ENCODE assay signal across 24 mouse cellular contexts in genomic region chr1:106059516-106060277, GRCm38 (mm10).
DNase-seq lines count a peak whose midpoint lies in the region; ATAC-seq and TF ChIP-seq lines count a peak whose summit lies in the region.
"Had no signal": no experiment of that assay in that cellular context is flagged by ENCODE, and none has a peak within 500 bp of the region (broad histone marks: within the 10 kb centered on the region; RNA-seq: fewer than 3 reads in every experiment).

No protein-coding gene starts in this region.

- no peaks in the 10 kb centered on the region for H3K36me3 ChIP-seq in intestine, embryonic 14.5 days (ENCODE audit: control insufficient read depth, insufficient read depth, low read length)
- no peaks in the 10 kb centered on the region for H3K36me3 ChIP-seq in intestine, embryonic 16.5 days (ENCODE audit: control insufficient read depth, insufficient read depth, low read length)
- no peaks in the 10 kb centered on the region for H3K36me3 ChIP-seq in liver, embryonic 11.5 days (ENCODE audit: control insufficient read depth, insufficient read depth, low read length)
- H3K36me3 ChIP-seq in liver, postnatal 0 days (replicated peaks; ENCODE audit: insufficient read depth, low read length), result no peaks in the 10 kb centered on the region
- no peaks in the 10 kb centered on the region for H3K36me3 ChIP-seq in ES-Bruce4 (ENCODE audit: control insufficient read depth, insufficient read depth, low read length, poor library complexity, severe bottlenecking)
- H3K36me3 ChIP-seq: embryonic facial prominence, embryonic 13.5 days; forebrain, embryonic 10.5 days; liver, embryonic 15.5 days; neural tube, embryonic 12.5 days had no signal

- no peak for TF ChIP-seq EP300 in liver, postnatal 0 days (IDR thresholded peaks at IDR 0.05; ENCODE audit: low read depth)
- no peak for TF ChIP-seq EP300 in ES-Bruce4 (IDR thresholded peaks at IDR 0.05; ENCODE audit: insufficient read depth, low read depth, low read length)

- no peak overlapping the region for H3K4me3 ChIP-seq in intestine, embryonic 14.5 days (ENCODE audit: low read depth, low read length)
- H3K4me3 ChIP-seq in intestine, embryonic 16.5 days (ENCODE audit: low read length), result no peak overlapping the region
- H3K4me3 ChIP-seq in liver, embryonic 11.5 days (ENCODE audit: low read depth, low read length), result no peak overlapping the region
- H3K4me3 ChIP-seq in liver, postnatal 0 days (ENCODE audit: low read depth, low read length), result no peak overlapping the region
- no peak overlapping the region for H3K4me3 ChIP-seq in ES-Bruce4 (ENCODE audit: low read depth, low read length)
- H3K4me3 ChIP-seq: embryonic facial prominence, embryonic 13.5 days; forebrain, embryonic 10.5 days; liver, embryonic 15.5 days; neural tube, embryonic 12.5 days had no signal

- no peak for TF ChIP-seq CTCF in liver, postnatal 0 days (IDR thresholded peaks at IDR 0.05; ENCODE audit: low read depth)
- TF ChIP-seq CTCF in ES-Bruce4 (IDR thresholded peaks at IDR 0.05; ENCODE audit: low read depth, low read length), result no peak

- no peak for ATAC-seq in intestine, embryonic 14.5 days (replicated peaks; ENCODE audit: low FRiP score, low TSS enrichment, low read depth)
- ATAC-seq in intestine, embryonic 16.5 days, result no peak
- ATAC-seq in liver, embryonic 11.5 days (replicated peaks; ENCODE audit: low FRiP score), result no peak
- ATAC-seq in liver, postnatal 0 days, result no peak
- no peak for ATAC-seq in monocyte, adult 5-6 weeks (replicated peaks; ENCODE audit: insufficient number of reproducible peaks, low FRiP score, low TSS enrichment, poor library complexity, severe bottlenecking)
- ATAC-seq: forebrain, embryonic 16.5 days had no signal

- peak; percentile 10 for DNase-seq in intestine, embryonic 14.5 days (ENCODE audit: low spot score)
- peak; percentile 15 for DNase-seq in liver, embryonic 11.5 days (ENCODE audit: low spot score)
- no peak for DNase-seq in liver, postnatal 0 days
- DNase-seq in adipocyte (ENCODE audit: low spot score), result peak; percentile 53
- no peak for DNase-seq in urinary bladder, adult 2 months (ENCODE audit: low spot score)
- DNase-seq: adrenal gland, adult 2 months; adrenal gland, postnatal 36 days; cerebellum, adult 18-20 months; cerebellum, postnatal 10 days; kidney, adult 9 months; kidney, postnatal 36 days; layer of hippocampus, postnatal 36 days; liver; midbrain, embryonic 14.5 days; right cerebral cortex, postnatal 4 days had no signal

- no peak overlapping the region for H3K27ac ChIP-seq in intestine, embryonic 14.5 days (ENCODE audit: low read depth)
- no peak overlapping the region for H3K27ac ChIP-seq in intestine, embryonic 16.5 days (ENCODE audit: low read length)
- H3K27ac ChIP-seq in liver, embryonic 11.5 days (ENCODE audit: low read depth, low read length), result no peak overlapping the region
- H3K27ac ChIP-seq in liver, postnatal 0 days (ENCODE audit: low read depth), result no peak overlapping the region
- 0 out of 2 replicates have a peak overlapping the region, but pooled peaks have one; percentile 26 for H3K27ac ChIP-seq in ES-Bruce4 (ENCODE audit: insufficient read depth, low read length)
- H3K27ac ChIP-seq: embryonic facial prominence, embryonic 13.5 days; forebrain, embryonic 10.5 days; hindbrain, embryonic 14.5 days; liver, embryonic 15.5 days; neural tube, embryonic 12.5 days had no signal

- H3K4me1 ChIP-seq in intestine, embryonic 14.5 days (replicated peaks; ENCODE audit: control insufficient read depth, insufficient read depth, low read length), result no peaks in the 10 kb centered on the region
- no peaks in the 10 kb centered on the region for H3K4me1 ChIP-seq in intestine, embryonic 16.5 days (ENCODE audit: control insufficient read depth, insufficient read depth, low read length)
- H3K4me1 ChIP-seq in liver, embryonic 11.5 days (replicated peaks; ENCODE audit: control insufficient read depth, insufficient read depth, low read length), result no peaks in the 10 kb centered on the region
- H3K4me1 ChIP-seq in liver, postnatal 0 days (ENCODE audit: insufficient read depth), result no peaks in the 10 kb centered on the region; the same call in none of the 2 replicates
- peaks cover 4% of the 10 kb centered on the region for H3K4me1 ChIP-seq in ES-Bruce4 (ENCODE audit: control insufficient read depth, insufficient read depth, low read length)
- H3K4me1 ChIP-seq: liver, embryonic 15.5 days; neural tube, embryonic 12.5 days had no signal

- H3K9me3 ChIP-seq in intestine, embryonic 14.5 days (ENCODE audit: control insufficient read depth, low read length), result no peaks in the 10 kb centered on the region
- no peaks in the 10 kb centered on the region for H3K9me3 ChIP-seq in intestine, embryonic 16.5 days (ENCODE audit: control insufficient read depth, low read length)
- no peaks in the 10 kb centered on the region for H3K9me3 ChIP-seq in liver, embryonic 11.5 days (ENCODE audit: control insufficient read depth, low read length)
- no peaks in the 10 kb centered on the region for H3K9me3 ChIP-seq in liver, postnatal 0 days (ENCODE audit: low read length)
- no peaks in the 10 kb centered on the region for H3K9me3 ChIP-seq in ES-Bruce4 (replicated peaks; ENCODE audit: control insufficient read depth, insufficient read depth, low read length, poor library complexity, severe bottlenecking)
- H3K9me3 ChIP-seq: embryonic facial prominence, embryonic 13.5 days; forebrain, embryonic 10.5 days; liver, embryonic 15.5 days; neural tube, embryonic 12.5 days had no signal

- H3K9ac ChIP-seq in intestine, embryonic 14.5 days (ENCODE audit: low read length), result no peak overlapping the region
- H3K9ac ChIP-seq in intestine, embryonic 16.5 days (ENCODE audit: low read depth, low read length), result no peak overlapping the region
- no peak overlapping the region for H3K9ac ChIP-seq in liver, embryonic 11.5 days (ENCODE audit: low read depth, low read length)
- H3K9ac ChIP-seq in liver, postnatal 0 days (replicated peaks), result no peak overlapping the region
- H3K9ac ChIP-seq in ES-Bruce4 (ENCODE audit: low read depth, poor library complexity, severe bottlenecking), result no peak overlapping the region
- H3K9ac ChIP-seq: embryonic facial prominence, embryonic 13.5 days; hindbrain, embryonic 14.5 days; liver, embryonic 15.5 days; neural tube, embryonic 12.5 days had no signal

- no peaks in the 10 kb centered on the region for H3K27me3 ChIP-seq in intestine, embryonic 14.5 days (replicated peaks; ENCODE audit: control insufficient read depth, insufficient read depth, low read length)
- no peaks in the 10 kb centered on the region for H3K27me3 ChIP-seq in intestine, embryonic 16.5 days (replicated peaks; ENCODE audit: control insufficient read depth, insufficient read depth, low read length)
- H3K27me3 ChIP-seq in liver, embryonic 11.5 days (replicated peaks; ENCODE audit: control insufficient read depth, insufficient read depth, low read length), result no peaks in the 10 kb centered on the region
- H3K27me3 ChIP-seq in liver, postnatal 0 days (ENCODE audit: insufficient read depth, low read length), result no peaks in the 10 kb centered on the region
- H3K27me3 ChIP-seq in ES-Bruce4 (ENCODE audit: control insufficient read depth, insufficient read depth, low read length, poor library complexity, severe bottlenecking), result no peaks in the 10 kb centered on the region
- H3K27me3 ChIP-seq: embryonic facial prominence, embryonic 13.5 days; liver, embryonic 15.5 days; neural tube, embryonic 12.5 days had no signal

- TF ChIP-seq POLR2A in ES-Bruce4 (IDR thresholded peaks at IDR 0.05; ENCODE audit: insufficient read depth, low read length), result no peak

- whole genome bisulfite sequencing in intestine, embryonic 14.5 days, result 84% methylated on average over 4 of the region's 4 CpGs
- WGBS in intestine, embryonic 16.5 days, result 82% methylated on average over 4 of the region's 4 CpGs
- 70% methylated on average over 4 of the region's 4 CpGs for WGBS in liver, embryonic 11.5 days
- WGBS in liver, postnatal 0 days (ENCODE audit: insufficient replicate concordance), result 70% methylated on average over 4 of the region's 4 CpGs

- H3K4me2 ChIP-seq in intestine, embryonic 14.5 days (ENCODE audit: low read length), result no peak overlapping the region
- no peak overlapping the region for H3K4me2 ChIP-seq in intestine, embryonic 16.5 days (ENCODE audit: low read depth, low read length)
- no peak overlapping the region for H3K4me2 ChIP-seq in liver, embryonic 11.5 days
- no peak overlapping the region for H3K4me2 ChIP-seq in liver, postnatal 0 days (ENCODE audit: low read depth, low read length)
- H3K4me2 ChIP-seq: embryonic facial prominence, embryonic 13.5 days; hindbrain, embryonic 14.5 days; liver, embryonic 15.5 days; neural tube, embryonic 12.5 days had no signal

Comparison
In these comparisons a context has a peak if more than half of its experiments do, and no peak if none do; other contexts are left out.
1. DNase-seq: peak in intestine, embryonic 14.5 days (single experiment), liver, embryonic 11.5 days (single experiment) and adipocyte (single experiment); none in liver, postnatal 0 days (single experiment) and urinary bladder, adult 2 months (single experiment).